Mouse (Mus musculus) spleen, adult 2 months (tissue): ENCODE measurements around the gene Vamp4.
"Not testable (repeated sequence)": the region's sequence is repeated elsewhere in the genome, so short reads cannot be mapped to it uniquely, and the experiment has no call there.

Experiments used
- CTCF ChIP-seq: fragments of 200-500 bp; IDR thresholded peaks from 2 replicates; pipeline ENCODE4 v1.5.1; 2011; ENCODE audit warnings: mild to moderate bottlenecking, inconsistent platforms; ENCODE audit not compliant: insufficient read depth, insufficient read length, insufficient replicate concordance; ENCODE audit errors: extremely low read depth
- POLR2A ChIP-seq: fragments of 200-500 bp; IDR thresholded peaks from 2 replicates; pipeline ENCODE4 v1.6.1; 2011; ENCODE audit warnings: low read depth, low read length, inconsistent platforms

DNA sequence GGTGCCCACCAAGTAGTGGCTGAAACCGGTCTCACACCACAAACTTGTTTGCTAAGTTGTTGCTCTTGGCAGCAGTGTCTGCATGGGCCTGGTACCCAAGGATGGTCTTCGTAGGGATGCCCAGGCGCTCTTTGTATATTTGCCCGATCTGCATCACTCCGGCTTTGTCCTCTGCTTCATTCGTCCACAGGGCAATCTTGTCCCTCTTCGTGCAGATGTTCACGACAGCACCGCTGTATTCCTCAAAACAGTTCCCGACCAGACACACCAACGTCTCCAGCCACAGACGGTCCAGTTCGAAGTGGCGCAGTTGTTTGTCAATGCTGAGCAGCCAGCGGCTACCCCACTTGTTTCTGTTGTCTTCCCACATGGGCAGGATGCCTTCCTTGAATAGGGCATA is 58.0 kb downstream of the Vamp4 start:
- not testable (repeated sequence) for TF ChIP-seq CTCF, POLR2A
